Mouse (Mus musculus): ENCODE measurements at regions not wholly inside any gene's neighbourhood (a gene's known extent, or its start where the extent isn't known, plus 50 kb on each side); places are given as distances from the start of the nearest gene placed in this dataset.
A peak's percentile ranks its signal among the peaks of the same experiment; 100 is the strongest.
"Not testable (repeated sequence)": the region's sequence is repeated elsewhere in the genome, so short reads cannot be mapped to it uniquely, and the experiment has no call there.

DNA sequence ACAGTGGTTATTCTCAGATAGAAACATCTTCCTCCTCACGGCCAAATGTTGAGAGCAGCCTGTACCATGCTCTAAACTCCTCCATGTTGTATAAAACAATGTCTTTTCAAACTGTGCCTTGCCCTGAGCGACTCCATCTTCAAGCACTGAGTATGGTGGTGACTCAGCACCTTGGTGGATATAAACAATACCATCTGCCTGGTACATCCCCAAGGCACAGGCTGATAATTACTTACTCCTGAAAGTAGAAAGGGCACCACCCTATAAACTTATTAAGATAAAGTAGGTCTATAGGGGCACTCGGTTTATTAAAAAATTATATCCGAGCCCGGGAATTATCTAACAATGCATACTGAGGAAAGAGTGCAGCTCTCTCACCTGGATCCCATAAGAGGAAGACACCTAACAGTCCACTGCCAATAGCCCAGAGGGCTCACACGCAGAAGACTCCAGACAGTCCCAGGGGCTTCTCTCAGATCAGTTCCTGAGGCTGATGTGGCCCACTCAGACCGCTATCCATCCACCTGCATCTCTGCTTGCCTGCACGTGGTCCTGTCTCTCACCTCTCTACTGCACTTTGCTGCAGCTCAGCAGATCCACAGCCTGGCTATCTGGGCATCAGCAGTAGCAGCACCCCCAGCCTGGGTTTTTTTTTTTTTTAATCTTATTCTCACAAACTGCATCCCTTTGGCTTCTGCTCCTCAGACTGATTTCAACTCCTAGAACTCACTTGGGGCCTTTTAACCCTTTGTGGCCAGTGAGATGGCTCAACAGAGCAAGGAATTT lies 109.7 kb upstream of the Dlg1 start:
- no peak for DNase-seq

DNA sequence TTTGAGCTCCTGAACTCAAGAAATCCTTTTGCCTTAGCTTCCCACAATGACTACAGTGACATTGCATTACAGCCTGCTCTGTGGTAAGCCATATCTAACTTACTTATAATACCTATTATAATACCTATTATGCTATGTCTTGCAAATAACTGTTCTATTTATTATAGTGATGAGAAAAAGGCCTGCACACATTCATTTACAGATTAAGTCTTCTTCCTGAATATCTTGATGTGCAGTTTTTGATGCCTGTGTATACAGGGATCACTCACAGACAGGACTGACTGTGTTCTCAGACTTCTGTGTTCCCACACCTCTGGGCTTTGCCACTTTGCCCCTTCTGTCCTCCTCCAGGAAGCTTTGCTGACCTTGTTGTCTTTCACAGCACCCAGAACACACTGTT lies 102.8 kb upstream of the Dlg1 start:
- DNase-seq = no peak

DNA sequence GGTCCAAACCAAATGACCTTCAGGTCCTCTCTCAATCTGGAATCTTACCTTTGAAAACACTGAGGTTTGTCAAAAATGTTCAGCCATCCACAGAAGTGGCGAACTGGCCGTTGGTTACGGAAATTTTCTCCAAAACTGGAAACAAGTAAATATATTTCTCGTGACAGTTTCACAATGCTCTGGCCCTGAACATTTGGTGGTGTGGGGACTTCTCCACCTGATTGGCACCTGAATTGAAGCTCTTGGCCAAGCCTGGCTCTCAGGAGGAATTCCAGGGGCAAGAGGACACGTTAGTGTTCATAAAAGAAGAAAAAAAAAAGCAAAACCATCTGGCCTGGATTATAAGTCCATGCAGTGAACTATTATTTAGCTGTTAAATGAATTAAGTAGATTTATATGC lies 98.3 kb upstream of the Dlg1 start:
- DNase-seq = no peak

DNA sequence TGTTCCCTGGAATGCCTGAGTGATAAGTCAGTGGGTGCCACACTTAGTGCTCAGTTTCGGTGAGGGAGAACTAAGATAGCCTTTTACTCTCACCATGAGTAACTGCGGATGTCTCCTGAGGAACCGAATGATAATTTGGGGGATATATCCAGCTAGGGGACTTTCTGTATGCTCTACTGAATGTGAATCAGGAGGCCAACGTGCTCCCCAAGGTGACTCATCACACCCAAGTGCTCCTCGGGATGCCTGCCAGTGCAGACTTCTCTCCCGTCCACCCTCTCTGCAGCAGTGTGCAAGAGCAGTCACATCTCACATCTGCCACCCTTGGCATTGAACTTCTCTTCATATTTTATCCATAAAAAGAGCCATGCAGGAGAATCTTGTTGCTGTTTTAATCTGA lies 94.9 kb upstream of the Dlg1 start:
- no peak for DNase-seq

DNA sequence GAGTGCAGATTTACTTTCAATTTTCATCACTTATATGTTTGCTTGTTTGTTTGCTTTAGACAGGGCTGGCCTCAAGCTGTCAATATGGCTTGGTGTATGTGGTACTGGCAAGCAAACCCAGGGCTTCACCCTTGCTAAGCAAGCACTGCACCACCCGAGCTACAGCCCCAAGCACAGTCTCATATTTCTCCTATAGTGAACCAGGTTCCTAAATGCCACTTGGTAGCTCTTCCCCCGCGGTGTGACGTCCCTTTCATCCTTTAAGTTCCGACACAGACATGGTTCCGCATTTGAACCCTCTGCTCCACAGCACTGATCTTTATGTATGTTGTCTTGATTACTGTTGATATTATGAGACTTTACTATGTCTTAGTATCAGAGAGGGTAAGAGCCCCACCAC lies 93.4 kb upstream of the Dlg1 start:
- DNase-seq = no peak

DNA sequence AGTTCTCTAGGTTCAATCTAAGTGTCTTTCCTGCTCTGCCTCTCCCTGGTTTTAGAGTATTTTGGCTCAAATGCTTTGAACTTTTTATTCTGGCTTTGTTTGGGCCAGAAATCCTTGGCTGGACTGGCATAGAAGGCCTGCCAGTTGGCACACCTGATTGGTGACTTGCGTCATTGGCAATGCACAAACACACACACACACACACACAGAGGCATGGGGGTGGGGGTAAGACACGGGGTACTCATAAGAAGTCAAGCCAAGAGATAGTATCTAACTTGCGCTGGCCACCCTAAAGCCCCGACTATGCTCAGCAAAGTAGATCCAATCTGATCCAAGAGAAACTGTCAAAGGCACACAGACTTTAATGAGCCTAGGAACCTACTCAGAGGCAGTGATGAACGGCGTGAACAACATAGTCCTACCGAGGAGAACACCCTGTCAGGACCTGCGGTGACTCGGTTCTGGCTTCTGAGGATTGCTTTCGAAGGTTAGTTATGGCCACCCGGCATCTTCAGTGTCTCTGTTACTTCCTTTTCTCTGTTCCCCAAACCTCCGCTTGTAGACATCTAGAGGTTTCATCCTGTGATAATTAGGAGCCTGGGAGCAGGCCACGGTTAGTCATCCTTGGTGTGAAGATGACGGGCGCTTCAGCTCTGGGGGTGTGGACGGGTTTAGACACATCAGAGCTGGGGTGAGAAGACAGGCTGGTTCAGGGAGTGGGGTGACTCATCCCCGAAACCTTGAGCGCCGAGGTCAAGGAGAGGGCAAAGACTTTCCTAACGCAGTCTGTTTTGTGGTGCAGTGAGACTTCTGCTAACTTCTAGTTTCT lies 92.7 kb upstream of the Dlg1 start:
- DNase-seq = no peak

DNA sequence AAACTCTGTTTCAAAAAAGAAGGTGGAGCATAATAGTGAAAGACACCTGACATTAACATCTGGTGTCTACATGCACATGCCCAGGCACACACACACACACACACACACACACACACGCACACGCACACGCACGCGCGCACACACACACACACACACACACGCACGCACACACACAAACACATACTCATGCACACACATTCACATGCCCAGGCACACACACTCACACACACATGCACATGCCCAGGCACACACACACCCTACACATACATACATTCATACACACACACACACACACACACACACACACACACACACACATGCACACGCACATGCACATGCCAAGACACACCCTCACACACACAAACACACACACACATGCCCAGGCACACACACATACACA lies 89.4 kb upstream of the Dlg1 start:
- not testable (repeated sequence) for DNase-seq

DNA sequence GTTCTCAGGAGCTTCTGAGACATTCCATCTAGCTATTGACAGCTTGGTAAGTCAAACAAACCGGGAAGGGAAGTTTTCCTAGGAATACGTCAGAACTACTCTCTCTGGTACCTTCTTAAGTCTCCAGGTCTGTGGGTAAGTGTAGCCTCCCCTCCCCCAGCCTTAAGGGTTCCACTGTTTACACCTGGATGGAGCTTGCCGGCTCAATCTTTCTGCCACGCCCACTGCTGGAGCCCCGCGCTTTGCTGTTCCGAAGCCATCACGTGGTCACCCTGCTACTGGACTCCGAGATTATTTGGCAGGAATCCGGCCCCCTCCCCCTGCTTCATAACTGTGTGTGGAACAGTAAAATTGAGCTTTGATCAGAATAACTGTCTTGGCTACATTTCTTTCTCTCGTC lies 87.6 kb upstream of the Dlg1 start:
- not testable (repeated sequence) for DNase-seq

DNA sequence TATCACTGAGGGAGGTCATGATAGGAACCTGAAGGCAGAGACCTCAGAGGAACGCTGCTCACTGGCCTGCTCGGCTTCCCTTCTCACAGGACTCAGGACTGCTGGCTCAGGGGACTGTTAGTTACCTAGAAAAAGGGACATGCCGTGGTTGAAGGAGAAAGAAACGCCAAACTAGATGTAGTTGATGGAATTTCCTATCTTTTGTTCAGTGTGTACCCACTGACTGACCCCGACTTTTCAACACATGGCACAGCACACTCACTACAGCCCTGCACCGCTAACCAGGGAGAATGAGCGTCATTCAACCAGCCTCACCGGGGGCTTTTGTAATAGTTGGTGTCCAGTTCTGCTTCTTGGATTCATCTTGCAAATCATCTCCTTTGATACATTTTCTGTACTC lies 86.8 kb upstream of the Dlg1 start:
- no peak for DNase-seq

DNA sequence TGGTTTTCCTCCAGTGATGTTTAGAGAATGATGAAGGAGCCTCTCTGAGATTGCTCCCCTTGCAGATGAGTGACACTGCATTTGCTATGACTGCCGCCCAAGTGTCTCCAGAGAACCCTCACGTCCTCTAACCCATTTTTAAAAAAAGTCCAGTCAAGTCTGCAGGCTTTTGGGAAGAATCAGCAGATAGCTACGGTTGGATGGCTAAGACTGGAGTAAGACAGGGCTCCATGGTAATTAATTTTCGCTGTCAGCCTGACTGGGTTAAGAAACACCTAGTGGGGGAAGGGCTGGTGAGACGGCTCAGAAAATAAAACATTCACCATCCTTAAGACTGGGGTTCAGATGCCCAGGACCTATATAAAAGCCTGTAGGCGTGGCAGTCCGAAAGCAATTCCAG lies 85.9 kb upstream of the Dlg1 start:
- DNase-seq = no peak

DNA sequence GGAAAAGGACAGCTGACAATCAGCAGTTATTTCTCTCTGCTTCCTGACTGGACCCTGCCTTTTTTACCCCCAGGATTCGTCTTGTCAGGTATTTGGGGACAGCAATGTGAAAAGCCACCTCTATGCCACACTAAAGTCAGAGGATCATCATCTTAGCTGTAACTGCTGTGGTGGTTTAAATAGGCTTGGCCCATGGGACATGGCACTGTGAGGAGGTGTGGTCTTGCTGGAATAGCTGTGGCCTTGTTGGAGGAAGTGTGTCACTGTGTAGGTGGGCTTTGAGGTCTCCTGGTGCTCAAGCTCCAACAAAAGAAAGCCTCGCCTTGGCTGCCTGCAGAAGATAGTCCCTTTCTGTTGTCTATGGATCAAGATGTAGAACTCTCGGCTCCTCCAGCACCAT lies 83.9 kb upstream of the Dlg1 start:
- DNase-seq = no peak

DNA sequence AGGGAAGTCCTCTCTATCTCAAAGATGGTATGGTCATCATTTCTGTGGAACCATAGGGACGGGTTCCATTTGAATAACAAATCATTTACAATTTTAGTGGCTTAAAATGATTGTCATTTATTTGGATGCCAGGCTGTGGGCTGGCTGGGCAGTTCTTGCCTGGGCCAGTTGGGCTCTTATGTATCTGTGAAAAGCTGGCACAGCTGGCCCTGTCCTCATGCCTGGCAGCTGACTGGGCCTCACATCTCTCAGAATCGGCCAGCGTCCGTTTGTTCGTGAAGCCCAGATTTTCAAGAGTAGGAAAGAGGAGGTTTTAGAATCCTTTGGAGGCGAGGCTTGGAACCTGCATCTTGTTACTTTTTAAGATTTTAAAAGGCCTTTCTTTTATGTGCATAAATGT lies 82.5 kb upstream of the Dlg1 start:
- no peak for DNase-seq

DNA sequence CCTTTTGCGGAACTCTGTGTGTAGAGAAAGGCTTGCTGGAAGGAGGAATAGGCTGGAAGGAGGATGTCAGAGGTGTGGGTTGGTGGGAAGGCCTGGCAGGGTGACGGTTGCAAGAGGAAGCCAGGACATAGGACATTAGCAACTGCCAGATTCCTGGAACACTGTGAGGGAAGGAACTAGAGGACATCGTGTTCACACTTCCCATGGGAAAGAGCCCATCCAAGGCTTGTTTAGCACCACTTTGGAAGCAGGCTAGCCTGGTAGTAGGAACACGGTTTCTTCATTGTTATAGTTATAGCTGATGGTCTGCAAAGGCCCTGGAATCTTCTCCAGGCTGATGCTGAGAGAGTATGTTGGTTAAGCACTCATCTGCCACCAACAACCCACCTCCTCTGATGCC lies 80.4 kb upstream of the Dlg1 start:
- no peak for DNase-seq

DNA sequence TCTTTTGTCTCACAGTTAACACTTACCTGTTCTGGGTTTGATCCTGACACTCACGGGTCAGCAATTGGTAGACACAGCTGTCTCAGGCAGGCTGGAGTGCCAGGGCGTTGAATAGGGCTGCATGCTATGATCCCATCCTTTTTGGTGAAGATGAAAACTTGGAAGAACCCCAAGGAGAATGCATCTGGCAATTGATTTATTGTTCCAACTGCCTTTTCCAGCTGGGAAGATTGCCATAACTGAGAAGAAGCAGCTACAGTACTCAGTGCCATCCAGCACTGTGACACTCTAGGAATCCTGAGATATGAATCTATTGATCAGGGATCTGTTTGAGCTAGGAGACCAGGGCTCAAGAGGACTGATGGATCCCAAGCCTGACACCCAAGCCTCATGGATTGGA lies 79.6 kb upstream of the Dlg1 start:
- no peak for DNase-seq

DNA sequence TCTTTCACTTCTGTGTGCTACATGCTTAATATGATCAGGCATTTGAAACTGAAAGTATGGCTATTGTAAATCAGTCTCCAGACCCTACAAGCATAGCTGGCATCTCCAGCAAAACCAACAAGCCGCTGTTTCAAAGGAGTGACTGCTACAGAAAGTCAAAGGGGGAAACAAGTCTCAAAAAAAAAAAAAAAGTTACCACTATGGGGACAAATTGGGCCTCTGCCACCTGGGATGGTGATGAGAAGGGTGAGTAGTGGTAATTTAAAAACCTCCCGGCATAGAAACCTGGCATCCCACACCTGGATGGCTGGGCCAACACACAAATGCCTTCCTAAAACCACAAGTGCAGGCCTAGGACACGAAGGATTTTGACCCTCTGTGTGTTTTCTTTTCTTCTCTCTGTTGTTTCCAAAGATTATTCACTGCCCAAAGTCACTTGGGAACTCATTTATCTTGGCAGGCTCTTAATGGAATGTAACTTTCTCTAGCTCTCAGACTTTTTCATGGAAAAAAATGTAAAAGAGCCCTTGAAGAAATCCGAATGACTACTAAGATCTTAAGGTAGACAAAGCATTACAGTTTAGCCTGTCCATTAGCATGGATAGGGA lies 78.9 kb upstream of the Dlg1 start:
- no peak for DNase-seq

DNA sequence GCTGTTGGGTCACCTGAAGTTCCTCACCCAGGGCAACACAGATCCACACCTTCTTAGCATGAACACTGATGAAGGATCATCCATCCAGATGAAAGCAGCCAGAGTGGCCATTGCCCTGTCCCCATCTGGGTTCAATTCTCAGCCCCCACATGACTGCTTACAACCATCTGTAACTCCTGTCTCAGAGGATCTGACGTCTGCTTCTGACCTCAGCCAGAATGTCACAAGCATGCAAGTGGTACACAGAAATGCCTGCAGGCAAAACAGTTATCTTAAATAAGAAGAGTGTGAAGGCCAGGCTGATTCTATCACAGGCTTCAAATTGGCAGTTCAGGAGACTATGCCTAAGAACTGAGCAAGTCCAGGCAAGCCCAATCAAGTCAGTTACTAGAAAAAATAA lies 76.2 kb upstream of the Dlg1 start:
- DNase-seq = no peak

DNA sequence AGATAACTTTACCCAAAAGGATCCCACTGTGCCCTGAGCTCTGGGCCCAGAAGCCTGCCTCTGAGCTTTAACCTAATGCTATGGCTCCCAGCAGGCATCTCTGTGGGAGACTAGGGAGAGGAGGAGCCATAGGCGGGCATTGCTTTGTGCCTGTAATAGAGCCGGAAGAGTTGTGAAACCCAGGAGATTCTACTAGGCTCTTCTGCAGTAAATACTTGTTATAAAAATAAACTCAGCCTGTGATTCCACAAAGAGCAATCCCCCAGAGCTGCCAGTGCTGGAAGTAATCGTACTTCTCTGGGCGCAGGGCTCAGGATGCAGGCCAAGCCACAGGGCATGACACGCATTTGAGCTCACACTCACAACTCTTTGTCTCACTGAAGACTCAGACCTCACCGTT lies 73.7 kb upstream of the Dlg1 start:
- no peak for DNase-seq

DNA sequence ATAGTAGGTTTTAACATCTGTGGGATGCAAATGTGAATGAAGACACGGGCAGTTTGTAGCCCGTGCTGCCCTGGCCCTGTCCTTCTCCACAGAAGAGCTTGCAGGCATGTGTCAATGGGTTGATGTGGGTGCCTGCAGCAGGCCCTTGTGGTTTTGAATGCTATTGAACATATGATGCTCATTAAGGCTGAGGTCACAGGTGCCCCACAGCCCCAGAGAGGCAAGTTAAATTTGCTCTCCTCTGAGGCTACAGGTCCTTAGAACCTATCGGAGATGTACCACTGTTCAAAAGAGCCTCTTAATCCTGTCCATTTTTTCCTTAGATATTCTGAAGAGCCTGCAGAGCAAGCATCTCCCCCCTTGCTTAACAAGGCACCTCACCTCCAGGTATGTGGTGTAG lies 71.7 kb upstream of the Dlg1 start:
- no peak for DNase-seq

DNA sequence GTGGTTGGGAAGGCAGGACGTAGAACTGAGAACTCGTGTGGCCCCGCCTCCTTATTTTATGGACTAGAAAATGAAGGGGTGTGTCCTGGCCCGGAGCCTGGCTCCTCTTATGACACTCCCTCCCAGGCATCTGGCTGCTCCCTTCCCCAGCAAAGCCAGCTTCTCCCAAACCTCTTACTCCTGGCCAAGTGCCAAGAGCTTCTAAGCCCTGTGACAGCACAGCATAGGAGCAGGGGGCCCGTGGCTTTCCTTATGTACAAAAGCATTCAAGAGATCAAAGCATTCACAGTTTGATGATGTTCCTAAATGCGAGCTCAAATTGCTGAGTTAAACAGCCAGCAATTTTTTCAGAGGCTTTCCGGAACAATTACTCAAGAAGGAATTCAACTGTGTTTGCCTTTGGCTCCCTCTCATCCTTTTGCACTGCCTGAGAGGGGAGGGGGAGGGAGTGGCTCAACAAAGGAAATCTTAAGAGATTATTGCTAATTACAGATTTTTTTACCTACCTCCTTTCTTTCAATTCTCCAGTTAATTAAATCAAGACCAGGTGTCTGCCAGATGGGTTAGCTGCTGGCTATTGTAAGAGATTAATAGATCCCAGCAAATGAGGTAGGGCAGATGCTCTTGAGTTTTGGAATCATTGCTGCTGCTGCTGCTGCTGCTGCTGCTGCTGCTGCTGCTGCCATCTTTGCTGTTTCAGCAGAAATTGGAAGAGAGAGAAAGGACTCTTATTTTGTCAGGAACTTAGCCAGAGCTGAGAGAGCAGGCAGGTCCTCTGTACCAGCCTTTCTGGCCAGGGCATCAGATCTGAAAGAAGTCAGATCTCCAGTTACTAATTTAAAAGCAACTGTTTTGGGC lies 71.0 kb upstream of the Dlg1 start:
- DNase-seq = peak; percentile 69

DNA sequence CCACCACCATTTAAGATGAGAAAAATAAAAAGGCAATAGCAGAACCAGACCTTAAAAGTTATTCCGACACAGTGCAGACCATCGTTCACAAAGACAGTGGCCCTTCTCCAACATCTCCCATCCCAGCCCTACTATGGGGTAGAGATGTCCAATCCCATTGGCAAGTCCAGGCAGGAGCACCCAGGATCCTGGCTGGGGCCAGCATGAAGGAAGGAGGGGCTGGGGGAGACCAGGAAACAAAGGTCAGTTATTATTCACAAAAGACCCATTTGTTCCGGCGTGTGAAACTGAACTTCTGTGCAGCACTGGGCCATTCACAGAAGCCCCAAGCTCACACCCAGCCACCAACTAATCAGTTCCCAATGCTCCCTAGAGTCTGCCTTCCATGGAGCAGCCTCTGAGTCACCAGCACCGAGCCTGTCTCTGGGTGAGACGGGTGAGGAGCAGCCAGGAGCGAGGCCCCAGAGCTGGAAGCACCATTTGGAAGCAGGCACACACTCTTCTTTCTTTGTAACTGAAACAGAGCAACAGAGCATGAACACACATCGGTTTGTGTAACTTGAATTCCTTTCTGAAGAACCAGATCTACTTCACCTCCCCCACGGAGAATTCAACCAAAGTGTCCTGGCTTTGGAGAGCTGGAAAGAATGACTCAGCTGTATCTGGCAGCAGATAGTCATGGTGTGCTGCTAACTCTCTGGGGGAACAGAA lies 70.1 kb upstream of the Dlg1 start:
- peak; percentile 46 for DNase-seq

DNA sequence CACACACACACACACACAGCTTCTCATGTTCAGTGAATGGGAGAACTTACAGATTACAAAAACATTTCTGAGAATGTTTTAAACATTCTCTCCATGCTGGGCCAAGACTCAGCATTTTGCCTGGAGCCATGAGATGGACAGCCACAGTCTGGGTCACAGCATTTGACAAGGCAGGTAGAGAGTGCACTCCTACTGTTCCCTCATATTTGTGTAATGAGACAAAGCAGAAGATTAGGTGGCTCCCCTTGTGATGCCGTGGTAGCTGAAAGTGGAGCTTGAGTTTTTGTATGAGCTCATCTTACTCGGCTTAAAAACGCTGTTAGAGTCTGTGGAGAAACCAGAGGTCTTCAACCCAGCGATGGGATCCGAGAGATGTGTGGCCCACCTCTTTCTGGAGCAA lies 65.3 kb upstream of the Dlg1 start:
- no peak for DNase-seq

DNA sequence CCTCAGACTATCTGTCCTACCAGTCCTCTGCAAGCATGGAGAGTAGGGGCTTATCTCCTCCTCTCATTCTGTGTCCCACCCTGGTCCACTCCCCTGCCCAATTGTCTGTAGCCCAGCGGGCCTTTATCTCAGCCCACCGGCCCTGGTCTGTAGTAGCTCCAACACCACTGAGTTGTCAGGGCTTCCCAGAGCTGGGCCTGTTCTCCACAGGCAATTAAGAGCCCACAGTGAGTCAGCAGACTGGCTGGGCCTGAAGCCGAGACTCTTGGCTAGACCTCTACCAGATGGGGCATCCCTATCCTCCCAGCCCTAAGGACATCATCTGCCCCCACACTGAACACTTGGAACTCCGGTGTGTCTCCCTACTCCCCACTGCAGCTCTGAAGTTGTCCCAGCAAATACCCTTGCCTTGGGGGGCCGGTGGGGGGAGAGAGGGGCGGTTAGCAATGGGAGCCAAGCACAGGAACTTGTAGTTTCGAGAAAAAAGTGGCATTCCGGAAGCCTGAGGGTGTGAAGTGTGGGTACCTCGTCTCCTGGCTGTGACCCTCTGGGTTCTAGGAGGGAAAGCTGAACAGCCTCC lies 64.7 kb upstream of the Dlg1 start:
- peak; percentile 64 for DNase-seq
